Mouse (Mus musculus) erythroblast, embryonic 14.5 days (primary cell): Measurements from ENCODE around the gene Dcaf15. TPM values are rescaled to one million over a fixed set of nuclear protein-coding genes. Genes with fewer than 3 reads are reported as not detected.

Experiments used
- H3K27me3 ChIP-seq: 2 replicates; pipeline ENCODE4 v1.6.1; 2012; ENCODE audit warnings: inconsistent platforms; ENCODE audit not compliant: control insufficient read depth
- H3K36me3 ChIP-seq: 2 replicates; pipeline ENCODE4 v1.6.1; 2012; ENCODE audit warnings: mild to moderate bottlenecking, inconsistent platforms; ENCODE audit not compliant: control insufficient read depth
- H3K4me1 ChIP-seq: 2 replicates; pipeline ENCODE4 v1.6.1; 2012; ENCODE audit warnings: inconsistent platforms; ENCODE audit not compliant: control insufficient read depth
- H3K4me3 ChIP-seq: replicated peaks from 2 replicates; pipeline ENCODE3; 2012; ENCODE audit warnings: moderate library complexity, mild to moderate bottlenecking, inconsistent platforms
- H3K9me3 ChIP-seq: 2 replicates; pipeline ENCODE4 v1.6.1; 2012; ENCODE audit warnings: low read length, inconsistent platforms, mixed read lengths; ENCODE audit not compliant: control insufficient read depth
- GATA1 ChIP-seq: IDR thresholded peaks from 2 replicates; pipeline ENCODE4 v1.6.1; 2012; ENCODE audit warnings: low read length, inconsistent platforms, mixed read lengths
- TAL1 ChIP-seq: IDR thresholded peaks from 3 replicates; pipeline ENCODE4 v1.6.1; 2012; ENCODE audit warnings: low read length, inconsistent platforms, mixed read lengths
- polyA plus RNA-seq: library from polyadenylated mRNA; stranded (reverse); fragments of >175 nt; gene quantifications from 2 replicates; pipeline ENCODE4 v1.2.3, GENCODE M21; 2012

Dcaf15 gene
- polyA plus RNA-seq, 1 experiment = 4.9 TPM

DNA sequence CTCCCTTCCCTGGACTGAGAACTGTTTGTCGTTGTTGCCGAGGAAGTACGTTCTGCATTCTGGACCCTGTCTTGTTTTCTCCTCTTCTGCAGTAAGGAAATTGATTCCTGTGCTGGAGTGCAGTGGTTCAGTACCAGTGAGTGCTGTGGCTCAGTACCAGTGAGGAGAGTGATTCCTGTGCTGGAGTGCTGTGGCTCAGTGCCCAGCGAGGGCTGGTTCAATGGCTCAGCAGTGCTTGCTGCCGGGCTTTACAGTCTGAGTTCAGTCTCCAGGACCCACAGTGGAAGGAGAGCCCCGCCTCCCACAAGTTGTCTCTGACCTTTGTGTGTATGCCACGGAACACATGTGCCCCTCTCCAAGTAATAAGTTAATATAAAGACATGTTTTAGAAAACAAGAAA, 17.4 kb downstream of the Dcaf15 start:
- Histone ChIP-seq H3K4me1 (no peaks in the 10 kb centered on the region), H3K27me3 (no peaks in the 10 kb centered on the region), H3K36me3 (peaks cover 81% of the 10 kb centered on the region), H3K9me3 (no peaks in the 10 kb centered on the region), H3K4me3 (no peak overlapping the region)
- TF ChIP-seq TAL1 (no peak), GATA1 (no peak)

DNA sequence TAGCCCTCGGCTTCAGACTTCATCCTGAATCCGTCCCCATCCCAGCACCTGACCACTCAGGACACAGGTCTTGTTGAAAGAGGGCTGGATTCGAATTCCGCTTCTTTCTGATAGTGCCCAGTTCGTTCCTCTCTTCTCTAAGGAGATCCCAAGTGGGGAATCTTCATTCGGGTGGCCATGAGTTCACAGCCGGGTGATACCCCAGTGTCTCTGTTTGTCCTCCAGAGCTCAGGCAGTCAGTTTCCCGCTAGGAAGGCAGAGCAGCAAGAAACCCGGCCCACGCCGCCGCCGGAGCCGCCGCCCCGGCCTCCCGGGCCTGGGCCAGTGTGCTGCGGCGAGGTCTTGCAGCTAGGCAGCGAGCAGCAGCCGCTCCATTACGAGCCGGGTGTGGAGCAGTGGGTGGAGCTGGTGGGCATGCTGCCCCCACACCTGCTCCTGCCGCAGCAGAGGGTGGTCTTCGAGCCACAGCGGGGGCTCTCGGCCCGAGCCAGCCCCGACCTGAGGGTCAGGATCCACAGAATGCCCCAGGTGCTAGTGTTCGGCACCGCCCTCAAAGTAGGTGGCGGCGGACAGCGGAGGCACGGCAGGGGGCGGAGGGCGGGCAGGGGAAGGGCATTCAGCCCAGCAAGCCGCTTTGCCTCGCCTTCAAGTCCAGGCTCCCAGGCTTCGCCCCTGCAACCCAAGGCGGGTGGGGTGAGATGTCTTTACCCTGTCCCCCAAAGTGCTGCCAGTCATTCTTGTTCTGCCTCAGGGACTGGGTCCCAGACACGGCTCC, 20.0 kb downstream of the Dcaf15 start:
- peaks cover 2% of the 10 kb centered on the region; the same call in 1 of the 2 replicates for H3K4me1 ChIP-seq
- peaks cover 83% of the 10 kb centered on the region for H3K36me3 ChIP-seq
- no peaks in the 10 kb centered on the region for H3K27me3 ChIP-seq
- TF ChIP-seq TAL1 (no peak), GATA1 (no peak)
- no peak overlapping the region for H3K4me3 ChIP-seq
- no peaks in the 10 kb centered on the region for H3K9me3 ChIP-seq

DNA sequence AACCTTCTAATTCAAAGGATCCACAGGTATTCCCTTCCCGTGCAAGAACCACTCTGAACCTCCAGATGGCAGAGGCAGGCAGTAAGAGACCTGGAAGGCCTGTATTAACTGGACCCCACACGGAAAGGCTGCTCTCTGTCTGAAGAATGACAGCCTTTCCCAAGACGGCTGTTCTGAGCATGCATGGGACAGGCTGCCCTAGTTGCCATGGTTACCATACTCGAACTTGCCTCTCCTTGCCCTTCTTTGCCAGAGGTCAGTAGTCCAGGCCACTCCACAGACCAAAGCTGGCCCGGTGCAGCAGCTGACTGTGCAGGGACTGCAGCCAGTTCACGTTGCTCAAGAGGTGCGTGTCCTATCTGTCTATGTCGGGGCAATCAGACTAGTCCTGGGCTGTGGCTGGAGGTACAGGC, 20.7 kb downstream of the Dcaf15 start:
- Histone ChIP-seq H3K4me3 (no peak overlapping the region), H3K27me3 (no peaks in the 10 kb centered on the region), H3K4me1 (peaks cover 2% of the 10 kb centered on the region; the same call in 1 of the 2 replicates), H3K36me3 (peaks cover 81% of the 10 kb centered on the region), H3K9me3 (no peaks in the 10 kb centered on the region)
- TF ChIP-seq TAL1 (no peak), GATA1 (no peak)

DNA sequence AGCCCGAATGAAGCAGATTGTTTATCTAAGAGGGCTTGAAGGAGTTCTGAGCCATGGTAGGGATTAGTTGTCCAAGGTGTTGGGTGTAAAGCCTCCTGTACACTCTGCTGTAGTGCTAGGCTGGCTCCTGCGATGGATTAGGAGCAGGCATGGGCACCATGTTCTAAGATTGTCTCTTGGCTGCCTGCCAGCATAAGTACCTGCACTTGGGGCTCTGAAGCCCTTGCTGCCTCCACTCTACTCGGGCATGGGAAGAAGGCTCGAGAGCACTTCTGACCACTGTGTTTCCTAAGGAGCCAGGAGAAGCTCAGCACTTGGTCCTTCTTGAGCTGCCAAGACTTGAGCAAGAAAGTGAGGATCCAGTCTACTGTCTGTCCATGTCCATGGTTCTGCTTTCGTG, 25.4 kb downstream of the Dcaf15 start:
- peaks cover 72% of the 10 kb centered on the region for H3K36me3 ChIP-seq
- H3K9me3 ChIP-seq = no peaks in the 10 kb centered on the region
- H3K27me3 ChIP-seq = no peaks in the 10 kb centered on the region
- no peak for TF ChIP-seq TAL1
- no peak for TF ChIP-seq GATA1
- H3K4me3 ChIP-seq = no peak overlapping the region
- peaks cover 5% of the 10 kb centered on the region; the same call in 1 of the 2 replicates for H3K4me1 ChIP-seq

DNA sequence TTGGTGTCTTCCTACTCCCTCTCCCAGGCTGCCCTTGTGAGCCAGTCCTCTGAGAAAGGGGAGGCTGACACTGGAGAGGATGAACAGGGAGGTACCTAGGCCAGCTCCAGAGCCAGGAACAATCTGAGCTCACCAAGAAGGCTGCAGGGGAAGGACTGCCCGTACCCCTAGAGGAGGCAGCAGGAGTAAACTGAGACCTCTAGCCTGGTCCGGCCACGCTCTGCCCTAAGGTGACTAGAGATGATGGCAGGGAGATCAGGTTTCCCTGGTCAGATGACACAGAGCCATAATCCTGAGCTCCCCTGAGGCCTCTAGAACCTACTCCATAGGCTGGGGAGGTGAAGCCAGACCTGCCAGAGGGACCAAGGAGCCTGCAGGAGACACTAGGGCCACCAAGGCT, 27.7 kb downstream of the Dcaf15 start:
- Histone ChIP-seq H3K9me3 (no peaks in the 10 kb centered on the region), H3K27me3 (no peaks in the 10 kb centered on the region), H3K4me3 (no peak overlapping the region), H3K4me1 (peaks cover 7% of the 10 kb centered on the region; the same call in 1 of the 2 replicates), H3K36me3 (peaks cover 57% of the 10 kb centered on the region)
- TF ChIP-seq TAL1 (no peak), GATA1 (no peak)

DNA sequence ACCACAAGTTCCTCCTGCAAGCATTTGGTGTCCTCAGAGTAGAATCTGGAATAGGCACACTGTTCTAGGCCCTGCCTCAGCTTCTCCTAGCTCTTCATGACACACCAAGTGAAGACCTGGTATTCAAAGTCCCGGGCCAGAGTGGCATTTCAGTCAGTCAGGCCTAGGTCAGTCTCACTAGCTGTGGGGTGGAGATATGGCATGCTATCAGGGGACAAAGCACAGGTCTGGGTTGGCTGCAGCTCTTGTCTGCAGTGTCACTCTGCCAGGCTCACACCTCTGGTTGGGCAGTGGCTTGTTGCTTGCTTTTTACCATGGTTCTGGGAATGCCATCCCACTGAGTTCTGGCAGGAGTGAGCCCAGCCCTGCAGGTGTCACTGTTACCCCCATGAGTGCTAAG, 28.2 kb downstream of the Dcaf15 start:
- Histone ChIP-seq H3K4me1 (peaks cover 9% of the 10 kb centered on the region), H3K36me3 (peaks cover 56% of the 10 kb centered on the region), H3K27me3 (no peaks in the 10 kb centered on the region), H3K9me3 (no peaks in the 10 kb centered on the region), H3K4me3 (no peak overlapping the region)
- TF ChIP-seq GATA1 (no peak), TAL1 (no peak)

DNA sequence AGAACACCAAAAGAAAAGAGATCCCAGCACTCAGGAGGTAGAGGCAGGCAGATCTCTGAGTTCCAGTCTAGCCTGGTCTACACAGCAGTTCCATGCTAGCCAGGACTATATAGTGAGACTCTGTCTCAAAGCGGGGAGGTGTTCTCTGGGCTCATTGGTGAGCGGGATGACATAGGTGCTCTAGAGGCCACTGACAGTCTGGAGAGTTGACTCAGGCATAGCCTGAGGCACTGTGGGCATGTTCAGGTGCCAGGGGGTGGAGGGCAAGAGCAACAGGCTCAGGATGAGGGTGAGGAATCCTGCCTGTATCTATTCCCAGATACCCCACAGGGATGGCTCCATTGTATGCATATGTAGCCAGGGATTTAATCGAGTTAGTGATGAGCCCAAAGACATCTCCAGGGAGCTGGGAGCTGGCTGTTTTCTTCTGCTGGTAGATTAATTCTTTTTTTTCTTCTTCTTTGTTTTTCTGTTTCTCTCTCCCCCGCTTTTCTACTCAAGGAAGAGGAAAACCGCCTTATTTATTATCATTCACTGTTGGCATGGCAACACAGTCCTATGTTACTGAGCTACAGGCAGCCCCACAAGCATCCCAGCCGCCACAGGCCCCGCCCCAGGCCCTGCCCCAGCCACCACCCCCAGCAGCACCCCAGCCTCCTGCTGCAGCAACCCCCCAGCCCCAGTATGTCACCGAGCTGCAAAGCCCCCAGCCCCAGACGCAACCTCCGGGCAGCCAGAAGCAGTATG, 31.2 kb downstream of the Dcaf15 start:
- H3K4me1 ChIP-seq = peaks cover 31% of the 10 kb centered on the region
- H3K4me3 ChIP-seq = no peak overlapping the region
- H3K9me3 ChIP-seq = no peaks in the 10 kb centered on the region
- H3K36me3 ChIP-seq = peaks cover 36% of the 10 kb centered on the region
- H3K27me3 ChIP-seq = no peaks in the 10 kb centered on the region
- TF ChIP-seq TAL1 = no peak

DNA sequence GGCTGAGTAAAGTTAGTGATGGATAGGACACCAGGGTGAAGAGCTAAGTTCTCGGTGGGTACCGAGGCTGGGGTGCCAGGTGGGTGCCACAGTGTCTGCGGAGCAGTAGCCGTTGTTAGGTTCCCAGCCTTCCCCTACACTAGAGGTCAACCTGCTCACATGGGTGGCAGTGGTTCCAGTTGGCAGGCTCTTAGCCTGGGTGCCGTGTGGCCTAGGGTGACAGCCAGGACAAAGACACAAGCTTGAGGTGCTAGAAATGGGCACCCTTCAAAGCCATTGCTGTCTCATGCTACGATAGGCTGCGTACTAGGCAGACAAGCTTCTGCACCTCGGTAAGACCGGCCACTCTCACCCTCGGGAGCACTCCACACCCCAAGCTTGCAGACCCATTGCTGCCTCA, 32.2 kb downstream of the Dcaf15 start:
- H3K4me3 ChIP-seq = no peak overlapping the region
- H3K9me3 ChIP-seq = no peaks in the 10 kb centered on the region
- peaks cover 42% of the 10 kb centered on the region for H3K4me1 ChIP-seq

DNA sequence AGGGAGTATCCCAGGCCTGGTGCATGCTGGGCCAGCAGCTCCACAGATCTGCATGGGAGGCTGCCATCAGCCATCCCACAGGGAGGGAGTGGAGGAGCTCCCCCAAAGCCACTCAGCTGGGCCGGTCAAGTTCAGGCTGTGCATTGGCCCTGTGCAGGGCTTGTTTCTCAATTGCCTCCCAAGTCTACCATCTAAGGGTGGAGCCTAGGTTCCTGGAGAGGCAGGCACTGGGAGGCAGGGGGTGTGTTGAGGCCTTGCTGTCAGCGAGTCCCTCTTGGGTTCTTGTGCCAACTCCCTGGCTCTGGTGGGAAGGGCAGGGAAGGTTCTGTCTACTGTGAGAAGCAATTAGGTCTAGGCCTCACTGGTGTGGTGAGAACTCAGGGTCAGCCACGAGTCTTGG, 32.6 kb downstream of the Dcaf15 start:
- TF ChIP-seq GATA1 (no peak), TAL1 (no peak)
- Histone ChIP-seq H3K36me3 (peaks cover 30% of the 10 kb centered on the region), H3K9me3 (no peaks in the 10 kb centered on the region), H3K4me3 (no peak overlapping the region), H3K27me3 (no peaks in the 10 kb centered on the region), H3K4me1 (peaks cover 43% of the 10 kb centered on the region)

More for the DNA sequence above, 32.2 kb downstream of the Dcaf15 start:
- Histone ChIP-seq H3K27me3 (no peaks in the 10 kb centered on the region), H3K36me3 (peaks cover 33% of the 10 kb centered on the region)
- no peak for TF ChIP-seq TAL1
- no peak for TF ChIP-seq GATA1

DNA sequence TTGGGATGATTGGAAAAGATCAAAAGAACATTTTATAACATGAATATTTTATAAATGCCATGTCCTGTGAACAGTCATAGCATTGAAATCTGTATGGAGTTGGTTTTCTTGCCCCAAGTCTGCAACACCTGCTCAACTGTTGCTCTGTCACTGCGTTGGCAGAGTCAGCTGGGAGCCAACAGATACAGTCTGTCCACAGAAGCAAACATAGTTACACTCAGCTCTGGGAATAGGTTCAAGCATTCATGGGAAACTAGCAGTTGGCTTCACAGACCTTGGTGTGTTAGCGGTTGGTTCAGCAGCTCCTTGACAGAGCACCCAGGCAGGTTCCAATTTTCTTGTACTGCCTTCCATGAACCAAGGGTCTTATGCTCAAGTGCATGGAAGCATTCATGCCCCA, 33.9 kb downstream of the Dcaf15 start:
- no peak overlapping the region for H3K4me3 ChIP-seq
- H3K27me3 ChIP-seq = no peaks in the 10 kb centered on the region
- peaks cover 46% of the 10 kb centered on the region for H3K4me1 ChIP-seq
- TF ChIP-seq TAL1 (no peak), GATA1 (no peak)
- H3K36me3 ChIP-seq = peaks cover 21% of the 10 kb centered on the region
- H3K9me3 ChIP-seq = no peaks in the 10 kb centered on the region
